Mouse (Mus musculus) heart, embryonic 14.5 days (tissue): ENCODE results near the gene Smpd2. TPM values are rescaled to one million over a fixed set of nuclear protein-coding genes. Genes with fewer than 3 reads are reported as not detected.
A peak's percentile ranks its signal among the peaks of the same experiment; 100 is the strongest.
"Not testable (repeated sequence)": the region's sequence is repeated elsewhere in the genome, so short reads cannot be mapped to it uniquely, and the experiment has no call there.

Experiments used
- ATAC-seq: fragments of 200-750 bp; cut with Nextera tagmentation; 2 replicates; pipeline ENCODE4 v1.8.0; 2017; ENCODE audit warnings: low read depth, moderate TSS enrichment; ENCODE audit not compliant: insufficient number of reproducible peaks, insufficient read depth, low FRiP score
- H3K27ac ChIP-seq, 2 experiments: fragments of 200-500 bp in 1 of 2; fragments of 300-500 bp in 1 of 2; sonication (generic) in 1 of 2; replicated peaks in 1 of 2; 2 replicates each; pipeline ENCODE4 v1.5.1; 2012 to 2014; ENCODE audit warnings: low read depth in 2 of 2, low read length in 2 of 2, control low read depth in 1 of 2, mild to moderate bottlenecking in 1 of 2, mixed read lengths in 1 of 2; ENCODE audit not compliant: control insufficient read depth in 1 of 2, insufficient read depth in 1 of 2
- H3K27me3 ChIP-seq: fragments of 300-500 bp; sonication (generic); 2 replicates; pipeline ENCODE4 v1.6.1; 2014; ENCODE audit warnings: mild to moderate bottlenecking, low read length, control low read depth; ENCODE audit not compliant: control insufficient read depth, insufficient read depth
- H3K36me3 ChIP-seq: fragments of 300-500 bp; sonication (generic); 2 replicates; pipeline ENCODE4 v1.6.1; 2014; ENCODE audit warnings: mild to moderate bottlenecking, control low read depth, low read length, mixed read lengths; ENCODE audit not compliant: control insufficient read depth, insufficient read depth
- H3K4me1 ChIP-seq, 2 experiments: fragments of 200-500 bp in 1 of 2; fragments of 300-500 bp in 1 of 2; sonication (generic) in 1 of 2; 2 replicates each; pipeline ENCODE4 v1.6.1; 2012 to 2014; ENCODE audit warnings: low read length in 2 of 2, control low read depth in 1 of 2, mixed read lengths in 1 of 2; ENCODE audit not compliant: control insufficient read depth in 2 of 2, insufficient read depth in 2 of 2
- H3K4me2 ChIP-seq: fragments of 300-500 bp; sonication (generic); 2 replicates; pipeline ENCODE4 v1.6.1; 2014; ENCODE audit warnings: mild to moderate bottlenecking, low read length
- H3K4me3 ChIP-seq, 2 experiments: fragments of 200-500 bp in 1 of 2; fragments of 300-500 bp in 1 of 2; sonication (generic) in 1 of 2; 2 replicates each; pipeline ENCODE4 v1.5.1; 2012 to 2014; ENCODE audit warnings: low read length in 2 of 2, mild to moderate bottlenecking in 2 of 2, control low read depth in 1 of 2, low read depth in 1 of 2, moderate library complexity in 1 of 2; ENCODE audit not compliant: control insufficient read depth in 1 of 2, insufficient read depth in 1 of 2
- H3K9ac ChIP-seq: fragments of 300-500 bp; sonication (generic); 2 replicates; pipeline ENCODE4 v1.6.1; 2014; ENCODE audit warnings: mild to moderate bottlenecking, low read length
- H3K9me3 ChIP-seq: fragments of 300-500 bp; sonication (generic); 2 replicates; pipeline ENCODE4 v1.6.1; 2016; ENCODE audit warnings: low read length, control low read depth; ENCODE audit not compliant: control insufficient read depth
- WGBS: fragments of 180-500 bp; shearing (Covaris S2); extraction: QIAGEN DNeasy Blood & Tissue Kit; methylation state at CpG from one replicate; pipeline ENCODE4 v1.1.7; 2014; 5-methylcytosine and 5-hydroxymethylcytosine counted together
- polyA plus RNA-seq: library from polyadenylated mRNA; unstranded; fragments of >200 nt; fragmentation: Nextera tagmentation; extraction: Ambion mirVana; gene quantifications from 2 replicates; pipeline ENCODE4 v1.2.1, GENCODE M21; 2014

Gene Smpd2
- polyA plus RNA-seq, 1 experiment from 2014 or later = 54.0 TPM

DNA sequence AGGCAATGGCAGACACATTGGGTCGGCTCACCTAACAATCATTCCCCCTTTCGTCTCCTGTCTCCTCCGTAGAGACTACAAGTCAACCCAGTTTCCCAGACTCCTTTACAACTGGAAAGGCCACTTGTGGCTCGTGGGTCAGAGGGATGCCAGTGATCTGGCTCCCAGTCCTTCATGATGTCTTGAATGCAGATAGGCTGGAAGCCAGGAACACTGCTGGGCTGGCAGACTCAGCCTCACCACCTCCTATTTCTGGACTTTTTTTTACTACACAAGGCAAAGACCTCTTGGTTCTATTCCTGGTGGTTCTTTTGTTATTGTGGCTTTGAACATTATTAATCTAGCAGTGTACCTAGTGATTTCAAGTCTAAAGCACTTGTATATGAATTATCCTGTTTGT lies 24.1 kb upstream of the Smpd2 start:
- no peaks in the 10 kb centered on the region for H3K27me3 ChIP-seq
- H3K9me3 ChIP-seq = no peaks in the 10 kb centered on the region
- peaks cover 2 to 12% of the 10 kb centered on the region in 2 experiments; a peak in 1 of 4 replicates for H3K4me1 ChIP-seq
- ATAC-seq = no peak
- H3K4me3 ChIP-seq = no peak overlapping the region
- WGBS = 47% methylated on average over 4 of the region's 4 CpGs
- H3K27ac ChIP-seq = no peak overlapping the region
- no peak overlapping the region for H3K9ac ChIP-seq
- H3K4me2 ChIP-seq = no peak overlapping the region
- no peaks in the 10 kb centered on the region for H3K36me3 ChIP-seq

GRCm38 (mm10) chr10:41509160-41509559 lies 19.0 kb upstream of the Smpd2 start:
- Histone ChIP-seq H3K9me3 (no peaks in the 10 kb centered on the region), H3K4me1 (0 out of 4 replicates have a peak, but pooled peaks cover under 1 to 2% of the 10 kb centered on the region in 2 experiments), H3K4me2 (no peak overlapping the region), H3K27me3 (no peaks in the 10 kb centered on the region), H3K27ac (no peak overlapping the region), H3K9ac (no peak overlapping the region), H3K4me3 (no peak overlapping the region), H3K36me3 (no peaks in the 10 kb centered on the region)
- WGBS = 23% methylated on average over 2 of the region's 2 CpGs
- no peak for ATAC-seq

DNA sequence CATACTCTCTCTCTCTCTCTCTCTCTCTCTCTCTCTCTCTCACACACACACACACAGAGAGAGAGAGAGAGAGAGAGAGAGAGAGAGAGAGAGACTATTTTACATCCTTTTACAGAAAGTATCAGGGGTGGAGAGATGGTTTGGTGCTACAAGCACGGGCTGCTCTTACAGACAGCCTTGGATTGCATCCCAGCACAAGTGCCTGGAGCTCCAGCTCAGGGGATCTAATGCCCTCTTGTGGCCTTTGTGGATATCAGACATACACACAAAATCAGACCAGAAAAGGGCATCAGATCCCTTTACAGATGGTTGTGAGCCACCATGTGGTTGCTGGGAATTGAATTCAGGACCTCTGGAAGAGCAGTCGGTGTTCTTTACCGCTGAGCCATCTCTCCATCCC lies 15.3 kb upstream of the Smpd2 start:
- H3K4me1 ChIP-seq, H3K9ac ChIP-seq, ATAC-seq, H3K27ac ChIP-seq, H3K4me2 ChIP-seq, H3K9me3 ChIP-seq, H3K27me3 ChIP-seq, H3K4me3 ChIP-seq, H3K36me3 ChIP-seq: not testable (repeated sequence)
- WGBS = 3% methylated on average over 3 of the region's 3 CpGs

DNA sequence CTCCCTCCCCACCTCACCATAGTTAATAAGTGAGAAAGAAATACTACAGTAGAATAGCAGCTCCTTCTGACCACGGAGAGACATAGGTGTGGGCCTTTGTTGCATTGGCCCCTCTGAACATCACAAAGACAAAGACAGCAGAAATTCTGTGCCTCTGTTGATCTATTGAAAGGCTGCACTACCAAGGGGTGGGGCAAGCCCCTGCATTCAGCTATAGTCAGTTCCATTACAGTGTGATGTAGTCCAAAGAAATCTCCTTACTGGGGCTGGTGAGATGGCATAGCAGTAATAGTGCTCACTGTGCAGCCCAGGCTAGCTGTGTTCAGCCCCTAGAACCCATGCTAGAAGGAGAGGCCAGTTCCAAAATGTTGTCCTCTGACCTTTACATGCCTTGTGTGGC lies 14.8 kb upstream of the Smpd2 start:
- Histone ChIP-seq H3K27me3 (no peaks in the 10 kb centered on the region), H3K9me3 (no peaks in the 10 kb centered on the region), H3K4me3 (no peak overlapping the region), H3K27ac (no peak overlapping the region), H3K9ac (no peak overlapping the region), H3K4me2 (no peak overlapping the region), H3K4me1 (peaks cover 3 to 10% of the 10 kb centered on the region in 2 experiments), H3K36me3 (no peaks in the 10 kb centered on the region)
- no peak for ATAC-seq
- WGBS = 96% methylated on average over 1 of the region's 1 CpGs

DNA sequence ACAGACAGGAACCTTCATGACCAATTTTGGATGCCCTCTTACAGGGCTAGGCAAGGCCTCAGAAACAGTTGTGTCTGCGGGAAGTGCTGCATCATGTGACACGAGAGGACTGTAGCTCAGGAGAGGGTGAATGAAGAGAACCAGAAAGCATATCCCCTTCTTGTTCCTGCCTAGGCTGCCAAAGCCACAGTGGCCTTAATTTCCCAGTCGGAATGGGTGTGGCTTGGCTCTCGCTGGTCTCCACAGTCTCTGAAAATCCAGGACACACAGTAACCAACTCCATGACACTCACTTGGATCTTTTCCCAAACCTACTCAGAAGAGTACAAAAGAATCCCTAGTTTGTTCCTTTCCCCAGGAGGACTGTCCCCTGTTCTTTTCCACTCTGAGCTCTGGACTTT lies 10.8 kb upstream of the Smpd2 start:
- peak overlapping the region in 1 of 2 experiments; percentile 29; a peak in 1 of 4 replicates for H3K27ac ChIP-seq

GRCm38 (mm10) chr10:41491111-41491510 lies 942 bp upstream of the Smpd2 start:
- peak overlapping the region; percentile 100 for H3K4me2 ChIP-seq
- no peaks in the 10 kb centered on the region for H3K9me3 ChIP-seq
- ATAC-seq = no peak
- H3K9ac ChIP-seq = no peak overlapping the region
- no peaks in the 10 kb centered on the region for H3K27me3 ChIP-seq
- H3K36me3 ChIP-seq = peaks cover 25% of the 10 kb centered on the region
- H3K4me1 ChIP-seq = peaks cover 6 to 17% of the 10 kb centered on the region in 2 experiments; a peak in 3 of 4 replicates
- no peak overlapping the region for H3K27ac ChIP-seq
- 59% methylated on average over 4 of the region's 4 CpGs for WGBS
- no peak overlapping the region; a peak in 1 of 4 replicates for H3K4me3 ChIP-seq

More for the DNA sequence above, 10.8 kb upstream of the Smpd2 start:
- 40% methylated on average over 4 of the region's 4 CpGs for WGBS
- Histone ChIP-seq H3K9ac (no peak overlapping the region), H3K4me3 (no peak overlapping the region), H3K4me2 (no peak overlapping the region), H3K27me3 (no peaks in the 10 kb centered on the region), H3K36me3 (no peaks in the 10 kb centered on the region), H3K4me1 (peaks cover 3 to 10% of the 10 kb centered on the region in 2 experiments), H3K9me3 (no peaks in the 10 kb centered on the region)
- no peak for ATAC-seq

- Histone ChIP-seq H3K27me3 (no peaks in the 10 kb centered on the region), H3K9me3 (no peaks in the 10 kb centered on the region), H3K36me3 (peaks cover 31% of the 10 kb centered on the region), H3K4me1 (peaks cover 6 to 17% of the 10 kb centered on the region in 2 experiments; a peak in 3 of 4 replicates), H3K4me3 (peak overlapping the region; percentile 54 to 62), H3K4me2 (peak overlapping the region; percentile 100), H3K9ac (peak overlapping the region; percentile 78), H3K27ac (no peak overlapping the region)
- under 1% methylated on average over 29 of the region's 29 CpGs for WGBS
- ATAC-seq = no peak
These were observed 327 bp upstream of the Smpd2 start for GRCm38 (mm10) chr10:41490518-41490873.

DNA sequence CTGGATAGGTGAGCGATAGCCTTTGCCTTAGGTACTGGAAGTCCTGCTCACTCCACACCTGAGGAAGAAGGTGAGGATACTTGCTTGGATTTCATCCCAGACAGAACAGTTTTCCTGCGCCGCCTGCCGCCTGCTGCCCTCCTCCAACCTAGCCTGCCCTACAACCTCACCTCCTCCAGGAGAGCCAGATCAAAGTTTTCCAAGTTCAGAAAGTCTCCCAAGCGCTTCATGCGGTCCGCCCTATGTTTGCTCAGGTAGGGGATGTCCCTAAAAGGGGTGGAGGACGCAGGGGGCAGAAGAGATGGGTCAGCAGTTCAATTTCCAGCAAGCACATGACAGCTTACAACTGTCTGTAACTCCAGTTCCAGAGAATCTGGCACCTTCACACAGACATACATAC lies 875 bp downstream of the Smpd2 start:
- Histone ChIP-seq H3K4me3 (peak overlapping the region; percentile 54 to 62), H3K4me1 (peaks cover 6 to 17% of the 10 kb centered on the region in 2 experiments; a peak in 3 of 4 replicates), H3K27me3 (no peaks in the 10 kb centered on the region), H3K4me2 (peak overlapping the region; percentile 100), H3K27ac (no peak overlapping the region; a peak in 1 of 4 replicates), H3K9ac (peak overlapping the region; percentile 78), H3K9me3 (no peaks in the 10 kb centered on the region), H3K36me3 (peaks cover 43% of the 10 kb centered on the region)
- no peak for ATAC-seq
- 28% methylated on average over 8 of the region's 8 CpGs for WGBS
